Mouse (Mus musculus) thymus, adult 2 months (tissue): Measurements from ENCODE around the gene Apoo.

Experiments
- CTCF ChIP-seq: fragments of 200-500 bp; IDR thresholded peaks from 2 replicates; pipeline ENCODE4 v1.5.1; 2012; ENCODE audit warnings: mild to moderate bottlenecking, control low read depth, low read length, moderate library complexity, borderline replicate concordance; ENCODE audit not compliant: control insufficient read depth, poor library complexity, insufficient read depth; ENCODE audit errors: extremely low read depth
- POLR2A ChIP-seq: fragments of 200-500 bp; IDR thresholded peaks from 2 replicates; pipeline ENCODE4 v1.6.1; 2012; ENCODE audit warnings: mild to moderate bottlenecking, low read length, control low read depth, moderate library complexity; ENCODE audit not compliant: control insufficient read depth, poor library complexity, insufficient read depth; ENCODE audit errors: extremely low read depth

- TF ChIP-seq POLR2A = no peak
- no peak for TF ChIP-seq CTCF
These were observed 64.8 kb downstream of the Apoo start for GRCm38 (mm10) chrX:94431548-94432375.
